Comparison of ENCODE assay signal across 11 mouse cellular contexts in the genomic region with DNA sequence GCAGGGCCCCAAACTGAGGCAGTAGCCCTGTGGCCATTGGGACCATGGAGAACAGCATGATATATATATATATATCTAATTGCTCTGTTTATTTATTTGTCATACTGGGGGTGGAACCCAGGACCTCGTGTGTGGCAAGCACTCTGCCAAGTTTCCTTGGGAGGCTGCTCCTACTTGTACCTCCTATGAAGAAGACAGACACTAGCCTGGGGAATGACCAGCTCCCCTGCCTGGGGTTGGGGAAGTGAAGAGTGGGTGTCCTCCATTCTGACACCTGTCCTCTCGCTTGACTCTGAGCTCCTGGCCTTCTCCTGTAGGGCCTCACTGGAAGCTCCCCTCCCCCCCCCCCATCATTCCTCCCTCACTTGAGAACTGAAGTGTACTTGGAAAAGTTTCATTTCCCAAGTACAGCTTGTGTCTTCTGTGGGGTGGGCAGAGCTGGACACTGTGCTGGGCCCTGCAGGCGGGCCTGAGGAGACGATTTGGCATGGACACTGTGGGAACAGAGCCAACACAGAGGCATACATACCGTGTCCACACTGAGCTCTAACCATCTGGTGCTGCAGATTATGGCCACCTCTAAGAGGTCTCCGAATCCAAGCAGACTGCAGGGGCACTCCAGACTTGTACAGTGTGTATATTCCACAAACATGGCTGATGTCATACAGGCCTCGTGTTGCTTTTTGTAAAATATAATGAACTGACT. TPM values are rescaled to one million over a fixed set of nuclear protein-coding genes. Genes with fewer than 3 reads are reported as not detected.
DNase-seq lines count a peak whose midpoint lies in the region; ATAC-seq and TF ChIP-seq lines count a peak whose summit lies in the region.
"Had no signal": no experiment of that assay in that cellular context is flagged by ENCODE, and none has a peak within 500 bp of the region (broad histone marks: within the 10 kb centered on the region; RNA-seq: fewer than 3 reads in every experiment).

No protein-coding gene starts in this region.

- H3K4me2 ChIP-seq in hindbrain, postnatal 0 days (ENCODE audit: low read depth, low read length): no peak overlapping the region
- no peak overlapping the region for H3K4me2 ChIP-seq in hindbrain, embryonic 14.5 days (replicated peaks)
- no peak overlapping the region for H3K4me2 ChIP-seq in midbrain, embryonic 13.5 days (replicated peaks)
- H3K4me2 ChIP-seq in midbrain, embryonic 11.5 days: no peak overlapping the region

- peak; percentile 70 for ATAC-seq in hindbrain, postnatal 0 days
- no peak for ATAC-seq in hindbrain, embryonic 14.5 days (ENCODE audit: low FRiP score)
- peak; percentile 51; the same call in 1 of the 2 replicates for ATAC-seq in midbrain, embryonic 13.5 days
- ATAC-seq in midbrain, embryonic 11.5 days (ENCODE audit: low FRiP score): no peak

- peak overlapping the region; percentile 76; the same call in 1 of the 2 replicates for H3K27ac ChIP-seq in hindbrain, postnatal 0 days
- H3K27ac ChIP-seq in hindbrain, embryonic 14.5 days: no peak overlapping the region
- no peak overlapping the region for H3K27ac ChIP-seq in midbrain, embryonic 13.5 days
- H3K27ac ChIP-seq in midbrain, embryonic 11.5 days (ENCODE audit: low read depth, low read length): no peak overlapping the region
- H3K27ac ChIP-seq: embryonic facial prominence, embryonic 10.5 days had no signal

- H3K9me3 ChIP-seq in hindbrain, postnatal 0 days (ENCODE audit: low read length): no peaks in the 10 kb centered on the region
- no peaks in the 10 kb centered on the region for H3K9me3 ChIP-seq in hindbrain, embryonic 14.5 days (ENCODE audit: control insufficient read depth, low read length)
- no peaks in the 10 kb centered on the region for H3K9me3 ChIP-seq in midbrain, embryonic 13.5 days
- no peaks in the 10 kb centered on the region for H3K9me3 ChIP-seq in midbrain, embryonic 11.5 days (ENCODE audit: control insufficient read depth, low read length)
- H3K9me3 ChIP-seq: embryonic facial prominence, embryonic 10.5 days had no signal

- H3K9ac ChIP-seq in hindbrain, postnatal 0 days (replicated peaks; ENCODE audit: low read length): no peak overlapping the region
- no peak overlapping the region for H3K9ac ChIP-seq in hindbrain, embryonic 14.5 days
- peak overlapping the region; percentile 23; the same call in 1 of the 2 replicates for H3K9ac ChIP-seq in midbrain, embryonic 13.5 days (replicated peaks)
- H3K9ac ChIP-seq in midbrain, embryonic 11.5 days (ENCODE audit: low read length): no peak overlapping the region

- DNase-seq in hindbrain, postnatal 0 days (ENCODE audit: low spot score): peak; percentile 80
- no peak for DNase-seq in hindbrain, embryonic 14.5 days (ENCODE audit: low spot score)
- DNase-seq in midbrain, embryonic 11.5 days (ENCODE audit: low spot score, missing footprints): no peak
- peak; percentile 53 for DNase-seq in brain, embryonic 14.5 days (ENCODE audit: low read depth)
- DNase-seq in cerebellum, postnatal 10 days: peak; percentile 92 to 95
- no peak for DNase-seq in Muller cell, postnatal 12 days (ENCODE audit: inconsistent ontology term)
- DNase-seq in adrenal gland, postnatal 10 days: no peak
- DNase-seq: kidney, postnatal 4 days; lung, postnatal 4 days had no signal

- 29% methylated on average over 7 of the region's 7 CpGs for WGBS in hindbrain, postnatal 0 days
- WGBS in hindbrain, embryonic 14.5 days: 54% methylated on average over 7 of the region's 7 CpGs
- 61% methylated on average over 7 of the region's 7 CpGs for WGBS in midbrain, embryonic 13.5 days
- WGBS in midbrain, embryonic 11.5 days: 73% methylated on average over 7 of the region's 7 CpGs

- H3K4me3 ChIP-seq in hindbrain, postnatal 0 days (ENCODE audit: low read length): no peak overlapping the region
- H3K4me3 ChIP-seq in hindbrain, embryonic 14.5 days (replicated peaks; ENCODE audit: low read length): no peak overlapping the region
- H3K4me3 ChIP-seq in midbrain, embryonic 13.5 days (replicated peaks): no peak overlapping the region
- H3K4me3 ChIP-seq in midbrain, embryonic 11.5 days (ENCODE audit: low read depth, low read length): no peak overlapping the region
- H3K4me3 ChIP-seq: embryonic facial prominence, embryonic 10.5 days had no signal

- no peak for TF ChIP-seq POLR2A in brain, embryonic 14.5 days (IDR thresholded peaks at IDR 0.05; ENCODE audit: borderline replicate concordance, extremely low read depth, insufficient read depth, insufficient read length, poor library complexity, severe bottlenecking)

- H3K4me1 ChIP-seq in hindbrain, postnatal 0 days (ENCODE audit: insufficient read depth, low read length): no peaks in the 10 kb centered on the region; the same call in 1 of the 2 replicates
- H3K4me1 ChIP-seq in hindbrain, embryonic 14.5 days (replicated peaks; ENCODE audit: control insufficient read depth, insufficient read depth, low read length): no peaks in the 10 kb centered on the region; the same call in 1 of the 2 replicates
- H3K4me1 ChIP-seq in midbrain, embryonic 13.5 days (replicated peaks): peaks cover 3% of the 10 kb centered on the region
- no peaks in the 10 kb centered on the region for H3K4me1 ChIP-seq in midbrain, embryonic 11.5 days (ENCODE audit: control insufficient read depth, insufficient read depth, low read length)

- no peaks in the 10 kb centered on the region for H3K36me3 ChIP-seq in hindbrain, postnatal 0 days (ENCODE audit: insufficient read depth, low read length)
- H3K36me3 ChIP-seq in hindbrain, embryonic 14.5 days (replicated peaks; ENCODE audit: control insufficient read depth, insufficient read depth): no peaks in the 10 kb centered on the region
- H3K36me3 ChIP-seq in midbrain, embryonic 13.5 days: no peaks in the 10 kb centered on the region
- H3K36me3 ChIP-seq in midbrain, embryonic 11.5 days (ENCODE audit: control insufficient read depth, insufficient read depth, low read length): no peaks in the 10 kb centered on the region
- H3K36me3 ChIP-seq: embryonic facial prominence, embryonic 10.5 days had no signal

- H3K27me3 ChIP-seq in hindbrain, postnatal 0 days (ENCODE audit: insufficient read depth, low read length): no peaks in the 10 kb centered on the region
- H3K27me3 ChIP-seq in hindbrain, embryonic 14.5 days (ENCODE audit: control insufficient read depth, insufficient read depth, low read length): no peaks in the 10 kb centered on the region
- H3K27me3 ChIP-seq in midbrain, embryonic 13.5 days: no peaks in the 10 kb centered on the region
- no peaks in the 10 kb centered on the region for H3K27me3 ChIP-seq in midbrain, embryonic 11.5 days (ENCODE audit: control insufficient read depth, insufficient read depth, low read length)

- TF ChIP-seq CTCF in hindbrain, postnatal 0 days (IDR thresholded peaks at IDR 0.05; ENCODE audit: low read depth): no peak
- TF ChIP-seq CTCF in brain, embryonic 14.5 days (IDR thresholded peaks at IDR 0.05; ENCODE audit: borderline replicate concordance, extremely low read depth, insufficient read depth, insufficient read length): no peak

RNA-seq across cellular contexts. Expression of a gene that starts 23.5 kb away (rescaled TPM):
- 50.1 and 61.4 TPM in 2 replicates for total RNA-seq in hindbrain, postnatal 0 days (2014; rRNA removed)
- polyA plus RNA-seq in hindbrain, postnatal 0 days (2015; fragmentation: Nextera tagmentation; extraction: Ambion mirVana): 28.7 and 29.9 TPM in 2 replicates
- polyA plus RNA-seq in hindbrain, embryonic 14.5 days (2014; fragmentation: Nextera tagmentation; extraction: Ambion mirVana): 18.3 and 19.2 TPM in 2 replicates
- polyA plus RNA-seq in midbrain, embryonic 13.5 days (2015; fragmentation: Nextera tagmentation; extraction: Ambion mirVana): 10.1 and 10.4 TPM in 2 replicates
- polyA plus RNA-seq in midbrain, embryonic 11.5 days (2014; fragmentation: Nextera tagmentation; extraction: Ambion mirVana): 4.0 and 4.5 TPM in 2 replicates
- polyA plus RNA-seq in brain, embryonic 14.5 days (2012; rRNA removed): 12.0 and 14.8 TPM in 2 replicates
- 10 to 100 TPM; 19.9 to 31.0 TPM for total RNA-seq in adrenal gland, postnatal 10 days (2021)

Comparison
In these comparisons a context has a peak if more than half of its experiments do, and no peak if none do; other contexts are left out.
1. ATAC-seq: peak in hindbrain, postnatal 0 days (single experiment) and midbrain, embryonic 13.5 days (single experiment); none in hindbrain, embryonic 14.5 days (single experiment) and midbrain, embryonic 11.5 days (single experiment).
2. DNase-seq: peak in hindbrain, postnatal 0 days (single experiment), brain, embryonic 14.5 days (single experiment) and cerebellum, postnatal 10 days (2 of 2); none in hindbrain, embryonic 14.5 days (single experiment), midbrain, embryonic 11.5 days (single experiment), Muller cell, postnatal 12 days (single experiment) and adrenal gland, postnatal 10 days (single experiment).